Mouse (Mus musculus) right cerebral cortex, postnatal 10 days (tissue): ENCODE data around the gene Eva1c.

Source experiments
- DNase-seq, 2 experiments: peaks; one replicate each; pipeline ENCODE4 v3.0.0; 2021; ENCODE audit warnings: low spot score in 2 of 2

The Eva1c gene

DNA sequence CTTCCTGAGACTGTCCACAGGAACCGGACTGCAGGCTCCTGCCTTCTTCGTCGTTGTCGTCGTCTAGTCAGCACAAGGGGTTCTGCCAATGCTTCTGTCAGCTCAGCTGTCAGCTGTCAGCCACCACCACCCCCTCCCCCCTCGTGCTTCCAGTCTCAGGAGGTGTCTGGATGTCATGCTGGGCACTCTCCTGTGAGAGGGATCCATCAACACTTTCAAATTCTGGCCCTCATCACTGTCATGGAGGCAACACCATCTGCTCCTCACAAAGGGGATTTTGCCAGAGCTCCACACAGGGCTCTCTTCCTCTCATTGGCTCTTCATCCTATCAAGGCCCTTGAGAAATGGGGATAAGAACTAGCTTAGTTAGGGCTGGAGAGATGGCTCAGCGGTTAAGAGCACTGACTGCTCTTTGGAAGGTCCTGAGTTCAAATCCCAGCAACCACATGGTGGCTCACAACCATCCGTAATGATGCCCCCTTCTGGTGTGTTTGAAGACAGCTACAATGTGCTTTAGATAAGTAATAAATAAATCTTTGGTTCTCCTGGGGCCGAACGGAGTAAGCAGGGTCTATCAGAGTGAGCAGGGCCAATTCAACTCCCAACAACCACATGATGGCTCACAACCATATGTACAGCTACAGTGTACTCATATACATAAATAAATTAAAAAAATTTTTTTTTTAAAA lies 95.1 kb downstream of the Eva1c start:
- no peak for DNase-seq

DNA sequence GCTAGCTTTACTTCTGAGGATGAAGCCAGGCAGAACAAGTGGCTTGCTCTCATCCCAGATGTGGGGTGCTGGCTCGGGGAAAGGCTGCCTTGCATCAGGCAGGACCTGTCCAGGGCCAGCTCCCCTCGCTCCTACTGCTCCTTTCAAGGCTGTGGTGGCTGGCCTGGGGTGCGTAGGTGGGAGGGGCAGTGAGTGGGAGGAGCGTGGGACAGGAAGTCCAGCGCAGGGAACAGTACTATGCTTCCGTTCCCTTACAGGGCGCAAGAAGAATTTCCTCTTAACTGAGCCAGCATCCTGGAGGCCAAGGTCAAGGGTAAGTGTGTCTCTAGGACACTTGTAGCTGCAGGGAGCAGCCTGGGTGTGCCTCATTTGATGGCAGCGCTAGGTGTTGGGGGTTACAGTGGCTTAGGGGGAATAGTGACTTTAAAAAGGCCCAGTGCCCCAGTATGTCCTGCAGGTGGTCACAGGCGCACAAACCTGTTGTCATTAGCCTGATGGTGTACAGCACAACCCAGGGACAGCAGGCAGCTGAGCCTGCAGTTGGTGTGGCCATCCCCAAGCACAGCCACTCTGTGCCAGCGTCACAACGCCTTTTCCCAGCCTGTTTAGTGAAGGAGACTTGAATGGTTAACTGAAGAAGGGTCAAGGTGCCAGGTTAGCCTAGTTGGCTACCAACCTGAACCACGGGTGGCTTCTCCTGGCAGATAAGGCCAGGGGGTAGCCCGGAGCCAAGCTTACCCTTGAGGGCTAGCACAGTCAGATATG lies 98.3 kb downstream of the Eva1c start:
- no peak for DNase-seq

DNA sequence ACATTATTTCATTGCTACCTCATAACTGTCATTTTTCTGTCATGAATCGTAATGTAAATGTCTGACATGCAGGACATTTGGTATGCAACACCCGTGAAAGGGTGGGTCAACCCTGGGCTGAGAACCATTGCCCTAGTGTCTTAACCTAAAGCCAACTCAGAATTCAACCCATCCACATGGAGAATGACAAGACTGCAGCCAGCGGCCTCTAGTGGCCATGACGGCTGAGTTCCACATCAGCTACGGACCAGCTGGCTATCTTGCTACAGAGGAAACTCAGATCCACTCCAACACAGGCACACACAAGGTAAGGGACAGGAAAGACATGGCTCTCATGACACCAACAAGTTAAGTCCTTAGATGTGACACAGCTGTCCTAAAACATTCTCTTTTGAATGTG lies 98.9 kb downstream of the Eva1c start:
- peak; percentile 79 to 83 for DNase-seq

DNA sequence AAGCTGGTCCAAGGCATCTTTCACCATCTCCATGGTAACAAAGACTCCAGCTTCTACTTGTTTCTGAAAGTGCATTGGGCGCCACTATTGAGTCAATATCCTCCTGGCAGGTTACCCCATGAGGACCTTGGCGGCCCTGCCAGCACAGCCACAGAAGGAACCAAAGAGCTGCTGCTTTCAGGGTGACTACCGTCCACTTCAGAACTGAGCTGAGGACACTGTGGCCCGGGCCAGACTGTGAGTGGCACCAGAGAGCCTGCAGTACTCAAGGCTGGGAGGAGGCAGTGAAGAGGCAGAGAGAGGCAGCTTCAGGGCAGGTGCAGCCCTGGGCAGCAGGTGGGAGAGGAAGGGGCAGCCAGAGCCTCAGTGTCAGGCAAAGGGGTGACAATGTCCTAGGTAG lies 100.9 kb downstream of the Eva1c start:
- no peak for DNase-seq

DNA sequence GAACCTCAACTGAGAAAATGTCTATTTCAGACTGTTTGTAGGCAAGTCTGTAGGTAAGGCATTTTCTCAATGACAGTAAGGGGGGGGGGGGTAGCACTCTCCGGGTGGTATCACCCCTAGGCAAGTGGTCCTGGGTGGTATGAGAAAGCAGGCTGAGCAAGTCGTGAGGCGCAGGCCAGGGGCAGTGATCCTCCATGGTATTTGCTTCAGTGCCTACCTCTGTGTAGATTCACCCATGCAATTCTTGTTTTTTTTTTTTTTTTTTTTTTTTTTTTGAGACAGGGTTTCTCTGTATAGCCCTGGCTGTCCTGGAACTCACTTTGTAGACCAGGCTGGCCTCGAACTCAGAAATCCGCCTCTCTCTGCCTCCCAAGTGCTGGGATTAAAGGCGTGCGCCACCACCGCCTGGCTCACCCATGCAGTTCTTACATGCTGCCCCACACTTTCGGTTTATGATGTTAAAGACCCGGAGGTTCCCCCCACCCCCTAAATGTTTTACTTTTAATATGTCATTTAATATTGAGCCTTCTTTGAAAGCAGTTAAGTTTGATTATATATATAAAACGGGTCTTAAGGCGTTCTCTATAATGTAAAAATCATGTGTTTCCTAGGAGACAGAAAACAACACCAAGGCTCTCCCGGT lies 107.1 kb downstream of the Eva1c start:
- no peak for DNase-seq

DNA sequence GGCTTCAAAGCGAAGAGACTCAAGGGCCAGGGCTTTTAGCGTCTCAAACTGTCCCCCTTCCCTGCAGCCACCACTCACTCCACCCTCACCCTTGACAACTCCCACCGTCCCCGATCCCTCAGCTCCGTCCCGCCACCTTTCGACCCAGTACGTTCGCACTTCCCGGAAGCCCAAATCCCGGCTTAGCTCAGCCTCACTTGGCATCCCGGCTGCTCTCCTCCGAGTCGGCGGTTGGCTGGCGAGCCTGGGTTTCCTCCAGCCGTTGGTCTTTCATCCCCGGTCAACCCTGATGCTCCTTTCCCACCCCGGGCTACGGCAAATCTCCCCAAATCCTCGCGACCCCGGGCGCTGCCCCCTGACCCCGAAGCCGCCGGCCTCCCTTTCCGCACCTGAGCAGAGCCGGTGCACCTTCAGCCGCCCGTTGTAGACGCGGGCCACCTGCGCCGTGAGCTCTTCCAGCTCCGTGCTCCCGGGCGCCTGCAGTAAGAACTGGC lies 107.7 kb downstream of the Eva1c start:
- peak; percentile 75 to 81 for DNase-seq

DNA sequence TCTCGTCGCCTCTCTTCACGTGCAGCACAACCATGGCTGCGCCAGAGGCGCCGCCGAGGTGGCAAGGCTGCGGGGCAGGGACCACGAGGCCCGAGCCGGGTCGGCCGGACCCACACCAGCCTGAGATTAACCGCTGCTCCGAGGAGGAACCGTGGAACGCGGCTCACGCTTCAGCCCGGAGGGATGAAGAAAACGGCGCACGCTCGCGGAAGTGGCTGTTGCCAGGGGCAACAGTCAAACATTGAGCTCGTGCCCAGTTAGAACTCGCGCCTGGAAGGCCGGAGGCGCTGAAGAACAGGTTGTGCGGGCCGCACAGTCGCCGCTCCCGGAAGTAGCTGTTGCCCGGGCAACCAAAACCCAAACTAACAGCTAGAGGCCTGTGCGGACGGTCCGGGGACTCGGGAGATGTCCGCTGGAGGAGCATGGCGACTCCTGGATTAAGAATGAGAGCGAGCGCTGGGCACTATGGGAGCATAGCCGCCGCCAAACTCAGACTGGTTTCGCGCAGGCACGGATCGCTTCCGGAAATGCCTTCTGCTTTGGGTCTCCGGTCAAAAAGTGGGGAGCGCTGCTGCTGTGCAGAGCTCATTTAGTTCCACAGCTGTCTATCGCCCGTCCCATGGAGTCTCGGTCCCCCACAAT lies 108.3 kb downstream of the Eva1c start, which contains the start of gene Cfap298:
Gene Cfap298 (minus strand): TSS at position 428 of the 642 bp plus-strand sequence.
- peak; percentile 96 for DNase-seq

DNA sequence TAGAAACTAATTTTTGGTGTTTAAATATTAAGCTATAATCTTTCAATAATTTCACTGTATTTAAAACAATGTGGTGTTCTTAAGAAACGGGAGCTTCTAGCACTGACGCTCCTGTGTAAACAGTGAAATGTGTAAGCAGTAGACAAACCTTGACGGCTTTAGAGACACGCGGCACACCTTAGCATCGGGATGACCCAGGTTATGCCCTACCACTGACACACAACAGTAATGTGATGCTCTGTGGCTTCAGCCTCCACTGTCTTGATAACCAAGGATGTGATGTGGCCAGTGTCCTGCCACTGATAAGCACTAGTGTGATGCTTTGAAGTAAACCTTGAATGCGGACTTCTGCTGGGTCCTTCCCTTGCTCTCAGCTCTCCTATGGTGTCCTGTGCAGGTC lies 114.7 kb downstream of the Eva1c start:
- no peak for DNase-seq

DNA sequence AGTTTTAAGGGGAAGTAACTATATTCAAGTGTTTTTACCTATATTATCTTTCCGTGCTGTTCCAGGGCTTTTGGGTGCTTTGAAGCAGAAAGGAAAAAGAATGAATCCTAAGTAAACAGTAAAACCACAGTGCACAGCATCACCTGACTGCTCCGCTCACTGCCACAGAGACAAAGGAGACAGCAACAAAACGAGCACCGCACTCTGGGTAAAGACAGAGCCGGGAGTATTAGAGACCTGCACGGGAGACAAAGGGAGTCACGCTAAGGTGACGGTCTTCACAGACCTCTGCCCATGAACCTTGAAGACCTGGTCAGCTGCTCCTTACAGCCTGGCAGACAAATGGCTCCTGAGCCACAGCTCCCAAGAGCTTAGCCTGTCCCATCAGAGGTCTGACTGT lies 120.5 kb downstream of the Eva1c start:
- DNase-seq: no peak

DNA sequence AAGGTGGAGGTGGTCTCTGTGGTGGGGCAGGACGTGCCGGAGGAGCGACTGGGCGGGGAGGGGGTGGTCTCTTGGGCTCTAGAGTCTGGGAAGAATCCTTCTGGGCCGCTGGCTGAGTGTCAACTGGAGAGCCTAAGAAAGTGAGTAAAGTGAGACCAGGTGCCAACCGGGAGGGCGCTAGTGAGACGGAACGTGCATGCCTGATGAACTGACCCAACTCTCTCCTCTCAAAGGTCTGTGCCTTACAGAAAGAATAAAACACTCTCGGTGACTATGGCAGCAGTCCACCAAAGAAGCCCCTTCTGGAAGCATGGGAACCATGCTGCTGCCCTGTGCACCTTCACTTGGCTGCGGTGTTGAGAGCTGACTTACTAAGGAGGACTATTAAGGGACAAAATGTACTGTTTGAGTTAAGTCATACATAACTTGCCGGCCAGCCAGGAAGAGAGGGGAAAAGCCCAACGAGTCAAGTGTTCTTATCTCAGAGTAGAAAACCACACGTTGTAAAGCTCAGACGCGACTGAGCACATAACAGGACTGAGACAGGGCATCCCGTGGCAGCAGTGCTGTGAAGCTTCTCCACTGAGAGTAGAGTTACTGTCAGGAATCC lies 123.9 kb downstream of the Eva1c start:
- DNase-seq: no peak

DNA sequence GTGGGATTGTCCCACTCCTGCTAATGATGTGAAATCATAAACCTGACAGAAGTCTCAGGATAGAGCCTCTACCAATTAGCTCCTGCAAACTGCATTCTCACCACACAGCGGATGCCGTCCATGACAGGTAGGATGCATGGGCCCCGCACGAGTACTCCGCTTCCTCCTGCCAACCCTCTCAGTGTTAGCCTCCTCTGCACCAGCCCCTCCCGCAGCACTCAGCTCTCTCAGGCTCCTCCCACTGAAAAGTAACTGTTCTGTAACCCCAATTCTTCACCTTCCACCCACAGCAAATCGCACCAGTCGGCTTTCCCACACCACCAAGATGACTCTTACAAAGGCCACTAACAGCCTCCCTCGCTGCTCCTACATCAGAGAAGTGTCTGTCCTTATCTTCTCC lies 126.6 kb downstream of the Eva1c start:
- no peak for DNase-seq

DNA sequence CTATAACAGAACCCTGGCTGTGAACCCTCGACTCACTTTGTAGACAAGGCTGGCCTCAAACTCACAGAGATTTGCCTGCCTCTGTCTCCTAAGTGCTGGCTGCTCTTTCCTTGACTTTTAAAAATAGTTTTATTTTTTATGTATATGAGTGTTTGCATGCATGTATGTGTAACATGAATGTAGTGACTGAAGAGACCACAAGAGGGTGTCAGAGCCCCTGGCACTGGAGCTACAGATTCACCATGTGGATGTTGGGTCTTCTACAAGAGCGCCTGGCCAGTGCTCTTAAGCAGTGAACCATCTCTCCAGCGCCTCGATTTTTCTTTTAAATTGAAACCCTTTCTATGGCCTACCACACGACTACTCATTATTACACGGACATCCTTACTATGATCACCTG lies 127.3 kb downstream of the Eva1c start:
- DNase-seq: no peak
